Mouse (Mus musculus): ENCODE measurements around the gene Psmb7.

DNA sequence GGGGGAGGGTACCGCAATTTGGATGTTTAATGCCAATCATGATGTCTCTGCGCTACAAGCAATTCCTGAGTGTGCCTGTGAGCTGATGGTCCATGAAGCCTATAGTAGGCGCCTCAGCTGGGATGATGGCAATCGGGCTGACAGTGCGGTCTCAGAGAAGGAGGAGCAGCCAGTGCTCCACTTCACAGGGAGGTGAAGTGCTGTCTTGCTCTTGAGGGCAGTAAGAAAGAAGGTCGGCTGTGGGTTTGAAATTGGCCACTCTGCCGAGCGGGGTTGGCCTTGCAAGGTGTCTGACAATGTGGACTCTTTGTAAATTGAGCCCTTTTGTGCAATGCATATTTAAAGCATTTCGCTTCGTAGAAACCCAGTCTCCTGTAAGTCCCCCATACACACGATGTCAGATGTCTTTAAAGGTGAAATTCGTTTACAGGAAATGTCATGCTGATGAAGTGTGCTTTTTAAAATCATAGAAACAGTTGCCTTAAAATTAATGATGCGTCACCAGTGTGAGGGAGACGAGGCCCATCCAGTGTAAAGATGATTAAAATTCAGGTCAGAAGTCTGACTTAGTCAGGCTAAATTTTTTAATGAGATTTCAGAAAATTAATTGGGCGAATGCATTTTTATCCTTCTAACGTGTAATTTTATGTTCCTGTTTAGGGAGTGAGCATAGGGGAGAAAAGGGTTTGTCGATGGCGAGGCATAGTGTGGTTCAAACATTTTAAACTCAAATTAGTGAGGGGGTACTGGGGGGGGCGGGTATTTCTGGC, 89.5 kb downstream of the Psmb7 start:
- TF ChIP-seq POLR2A (IDR thresholded peaks at IDR 0.05; ENCODE audit: insufficient read depth, low read depth, low read length): no peak
- no peak for TF ChIP-seq CTCF (IDR thresholded peaks at IDR 0.05)
